Mouse (Mus musculus) liver, embryonic 16.5 days (tissue): ENCODE measurements around the gene Pxdc1. TPM values are rescaled to one million over a fixed set of nuclear protein-coding genes. Genes with fewer than 3 reads are reported as not detected.

Experiments used
- ATAC-seq: fragments of 200-750 bp; cut with Nextera tagmentation; 2 replicates; pipeline ENCODE4 v1.8.0; 2017; ENCODE audit warnings: low read depth, mild to moderate bottlenecking, moderate number of reproducible peaks, moderate library complexity
- H3K27ac ChIP-seq: fragments of 300-500 bp; sonication (generic); 2 replicates; pipeline ENCODE4 v1.5.1; 2014; ENCODE audit warnings: mild to moderate bottlenecking, low read length
- H3K27me3 ChIP-seq: fragments of 300-500 bp; sonication (generic); 2 replicates; pipeline ENCODE4 v1.6.1; 2014; ENCODE audit warnings: low read depth, low read length, mixed read lengths; ENCODE audit not compliant: control insufficient read depth, insufficient read depth
- H3K36me3 ChIP-seq: fragments of 300-500 bp; sonication (generic); 2 replicates; pipeline ENCODE4 v1.6.1; 2014; ENCODE audit warnings: mild to moderate bottlenecking; ENCODE audit not compliant: control insufficient read depth, insufficient read depth
- H3K4me1 ChIP-seq: fragments of 300-500 bp; sonication (generic); 2 replicates; pipeline ENCODE4 v1.6.1; 2014; ENCODE audit warnings: low read depth, low read length, mixed read lengths; ENCODE audit not compliant: control insufficient read depth
- H3K4me2 ChIP-seq: fragments of 300-500 bp; sonication (generic); 2 replicates; pipeline ENCODE4 v1.6.1; 2014; ENCODE audit warnings: low read depth, low read length, mixed read lengths
- H3K4me3 ChIP-seq: fragments of 300-500 bp; sonication (generic); 2 replicates; pipeline ENCODE4 v1.5.1; 2014; ENCODE audit warnings: low read depth, mild to moderate bottlenecking, low read length
- H3K9ac ChIP-seq: fragments of 300-500 bp; sonication (generic); 2 replicates; pipeline ENCODE4 v1.6.1; 2014; ENCODE audit warnings: low read depth, low read length
- H3K9me3 ChIP-seq: fragments of 300-500 bp; sonication (generic); replicated peaks from 2 replicates; pipeline ENCODE4 v1.6.1; 2016; ENCODE audit warnings: low read length; ENCODE audit not compliant: control insufficient read depth
- WGBS: fragments of 180-500 bp; shearing (Covaris S2); extraction: QIAGEN DNeasy Blood & Tissue Kit; methylation state at CpG from one replicate; pipeline ENCODE4 v1.1.7; 2014; ENCODE audit not compliant: insufficient replicate concordance; 5-methylcytosine and 5-hydroxymethylcytosine counted together
- polyA plus RNA-seq: library from polyadenylated mRNA; unstranded; fragments of >200 nt; fragmentation: Nextera tagmentation; extraction: Ambion mirVana; gene quantifications from 2 replicates; pipeline ENCODE4 v1.2.1, GENCODE M21; 2015

Pxdc1 gene
- polyA plus RNA-seq, 1 experiment from 2014 or later = 18.3 TPM

DNA sequence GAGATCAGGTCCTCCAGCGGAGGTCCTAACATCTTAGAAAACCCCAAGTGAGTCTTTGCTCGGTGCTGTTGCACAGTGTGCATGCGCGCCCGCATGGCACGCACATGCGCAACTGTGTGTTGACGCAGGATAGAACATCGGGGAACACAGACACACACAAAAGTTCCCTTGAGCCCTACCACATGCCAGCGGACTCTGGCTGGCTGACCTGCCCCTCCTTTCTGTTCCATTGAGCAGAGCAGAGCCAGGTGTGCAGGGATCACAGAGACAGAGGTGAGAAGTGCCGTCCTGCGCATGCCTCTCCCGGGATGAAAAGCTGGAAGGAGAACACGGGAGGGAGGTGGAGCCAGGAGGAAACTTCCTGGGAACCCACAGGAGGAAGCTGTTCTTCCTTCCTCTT, 8.9 kb downstream of the Pxdc1 start:
- Histone ChIP-seq H3K27ac (no peak overlapping the region), H3K27me3 (no peaks in the 10 kb centered on the region), H3K9ac (no peak overlapping the region), H3K4me1 (no peaks in the 10 kb centered on the region; the same call in none of the 2 replicates), H3K4me2 (no peak overlapping the region), H3K9me3 (no peaks in the 10 kb centered on the region), H3K4me3 (no peak overlapping the region), H3K36me3 (no peaks in the 10 kb centered on the region)
- WGBS = 69% methylated on average over 14 of the region's 14 CpGs
- no peak for ATAC-seq

DNA sequence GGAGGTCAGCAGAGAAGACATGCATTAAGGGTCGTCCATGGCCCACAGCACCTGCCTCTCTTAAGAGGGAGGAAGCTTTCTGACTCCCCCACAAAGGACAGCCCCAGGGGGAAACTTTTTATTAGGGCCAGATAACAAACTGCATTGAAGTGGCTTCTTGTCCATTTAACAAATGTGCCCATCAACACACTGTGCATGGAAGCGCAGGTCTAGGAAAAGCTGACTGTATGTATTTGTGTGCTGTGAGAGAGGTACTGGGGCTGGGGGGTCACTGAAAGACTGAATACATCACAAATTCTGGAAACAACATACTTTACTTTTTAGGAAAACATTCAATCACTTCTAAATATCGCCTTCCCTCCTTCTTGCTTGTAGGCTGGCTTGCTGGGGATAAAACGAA, 9.4 kb downstream of the Pxdc1 start:
- 64% methylated on average over 4 of the region's 4 CpGs for WGBS
- Histone ChIP-seq H3K27me3 (no peaks in the 10 kb centered on the region), H3K4me1 (no peaks in the 10 kb centered on the region; the same call in none of the 2 replicates), H3K9ac (no peak overlapping the region), H3K4me3 (no peak overlapping the region), H3K4me2 (no peak overlapping the region), H3K9me3 (no peaks in the 10 kb centered on the region), H3K27ac (no peak overlapping the region), H3K36me3 (no peaks in the 10 kb centered on the region; the same call in 1 of the 2 replicates)
- ATAC-seq = no peak

DNA sequence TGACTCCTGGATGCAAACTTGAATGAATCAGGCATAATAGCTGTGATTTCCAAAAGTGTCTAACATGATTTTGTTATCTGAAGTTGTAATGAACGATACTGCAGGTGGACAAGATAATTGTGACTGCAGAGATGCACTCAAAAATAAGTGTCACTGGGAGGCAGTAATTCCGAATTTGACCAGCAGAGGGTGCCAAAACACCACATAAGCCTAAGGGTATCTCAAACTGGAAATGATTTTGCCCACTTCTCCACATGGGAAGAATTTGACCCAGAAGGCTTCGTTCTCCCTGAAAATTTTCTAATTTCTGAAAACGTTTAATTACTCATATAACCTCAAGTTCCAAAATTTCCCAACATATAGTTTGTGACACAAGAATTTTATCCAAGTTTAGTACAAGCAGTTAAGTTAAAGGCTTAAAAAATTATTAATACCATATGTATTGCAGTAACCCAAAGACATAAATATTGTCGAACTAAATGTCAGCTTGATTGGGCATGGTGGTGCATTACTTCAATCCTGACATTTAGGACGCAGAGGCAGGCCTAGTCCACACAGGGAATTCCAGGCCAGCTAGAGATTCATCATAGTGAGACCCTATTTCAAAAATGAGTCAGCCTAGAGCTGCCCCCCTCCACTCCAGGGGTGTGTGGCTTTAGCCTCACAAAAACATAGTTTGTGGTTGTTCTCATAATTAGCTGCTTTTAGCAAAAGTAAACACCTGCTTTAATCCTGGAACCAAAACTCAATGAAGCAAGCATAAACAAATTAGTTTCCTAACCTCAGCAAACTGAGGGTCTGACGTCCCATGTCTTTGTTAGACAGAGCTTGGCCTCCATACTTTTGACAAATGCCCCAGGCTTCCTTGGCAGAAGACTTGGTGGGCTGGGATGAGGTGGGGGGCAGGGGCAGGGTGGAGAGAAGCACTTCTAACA, 10.1 kb downstream of the Pxdc1 start:
- Histone ChIP-seq H3K4me3 (no peak overlapping the region), H3K9ac (no peak overlapping the region), H3K9me3 (no peaks in the 10 kb centered on the region), H3K4me1 (no peaks in the 10 kb centered on the region; the same call in none of the 2 replicates), H3K4me2 (no peak overlapping the region), H3K36me3 (no peaks in the 10 kb centered on the region; the same call in 1 of the 2 replicates), H3K27ac (no peak overlapping the region), H3K27me3 (no peaks in the 10 kb centered on the region)
- WGBS = 25% methylated on average over 7 of the region's 7 CpGs
- ATAC-seq = no peak

DNA sequence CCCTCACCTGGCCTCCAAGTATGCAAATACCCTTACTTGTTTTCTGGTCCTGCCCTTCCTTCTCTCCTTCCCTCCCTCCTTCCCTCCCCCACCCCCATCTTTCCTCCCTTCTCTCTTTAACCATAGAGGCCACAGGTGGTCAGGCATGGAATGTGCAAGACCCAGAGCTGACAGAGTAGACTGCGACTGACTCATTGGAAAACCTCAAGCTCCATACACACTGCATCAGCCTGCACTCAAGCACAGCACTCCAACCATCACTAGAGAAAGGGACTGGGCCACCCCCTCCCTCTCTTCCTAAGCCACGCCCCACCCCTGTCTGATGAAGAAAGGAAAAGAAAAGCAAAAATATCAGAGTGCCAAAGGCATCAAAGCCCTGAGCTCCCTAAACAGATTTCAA, 12.2 kb downstream of the Pxdc1 start:
- WGBS = 41% methylated on average over 2 of the region's 2 CpGs
- H3K4me2 ChIP-seq = no peak overlapping the region
- no peaks in the 10 kb centered on the region; the same call in 1 of the 2 replicates for H3K4me1 ChIP-seq
- no peak overlapping the region for H3K4me3 ChIP-seq
- no peak for ATAC-seq
- H3K36me3 ChIP-seq = no peaks in the 10 kb centered on the region; the same call in 1 of the 2 replicates
- H3K27ac ChIP-seq = no peak overlapping the region
- no peaks in the 10 kb centered on the region for H3K9me3 ChIP-seq
- no peaks in the 10 kb centered on the region for H3K27me3 ChIP-seq
- no peak overlapping the region for H3K9ac ChIP-seq

DNA sequence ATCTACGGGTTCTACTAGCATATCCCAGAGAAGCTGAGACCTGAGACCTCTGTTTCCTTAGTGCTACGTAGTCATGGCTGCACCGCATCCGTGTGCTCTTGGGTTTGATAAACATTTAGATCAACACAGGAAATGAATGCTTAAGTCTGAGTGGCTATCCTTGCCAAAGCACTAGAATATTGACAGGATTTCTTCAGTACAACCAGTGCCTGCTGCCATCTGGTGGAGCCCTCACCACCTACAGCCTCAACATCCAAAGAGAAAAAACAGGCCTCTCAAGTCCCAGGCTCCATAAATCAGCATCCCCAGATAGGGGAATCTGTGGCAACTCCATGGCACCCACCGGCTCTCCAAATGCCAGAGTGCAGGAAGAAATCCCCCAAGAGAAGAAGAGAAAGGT, 17.3 kb downstream of the Pxdc1 start:
- Histone ChIP-seq H3K9ac (no peak overlapping the region), H3K4me3 (no peak overlapping the region), H3K27ac (no peak overlapping the region), H3K4me1 (no peaks in the 10 kb centered on the region), H3K36me3 (no peaks in the 10 kb centered on the region; the same call in 1 of the 2 replicates), H3K27me3 (no peaks in the 10 kb centered on the region), H3K4me2 (no peak overlapping the region), H3K9me3 (no peaks in the 10 kb centered on the region)
- ATAC-seq = no peak
- WGBS = 29% methylated on average over 5 of the region's 5 CpGs

DNA sequence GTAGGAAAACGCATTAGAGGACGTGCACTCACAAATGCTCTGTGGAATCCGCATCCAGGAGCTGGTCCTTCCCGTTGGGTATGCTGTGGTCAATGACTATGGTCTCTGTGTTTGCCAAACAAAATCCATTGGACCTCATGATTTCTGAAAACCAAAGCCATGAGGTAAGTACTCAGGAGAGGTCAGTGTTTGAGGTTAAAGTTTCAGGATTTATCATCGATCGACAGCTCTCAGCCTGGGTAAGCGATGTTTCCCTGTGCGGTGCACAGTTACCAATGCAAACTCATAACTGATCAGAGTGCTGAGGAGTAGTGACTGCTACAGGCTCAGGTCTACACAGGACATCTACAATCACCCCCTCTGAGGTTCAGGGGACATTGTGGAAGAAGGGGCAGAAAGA, 23.0 kb downstream of the Pxdc1 start:
- ATAC-seq = peak; percentile 74
- WGBS = 74% methylated on average over 8 of the region's 8 CpGs

DNA sequence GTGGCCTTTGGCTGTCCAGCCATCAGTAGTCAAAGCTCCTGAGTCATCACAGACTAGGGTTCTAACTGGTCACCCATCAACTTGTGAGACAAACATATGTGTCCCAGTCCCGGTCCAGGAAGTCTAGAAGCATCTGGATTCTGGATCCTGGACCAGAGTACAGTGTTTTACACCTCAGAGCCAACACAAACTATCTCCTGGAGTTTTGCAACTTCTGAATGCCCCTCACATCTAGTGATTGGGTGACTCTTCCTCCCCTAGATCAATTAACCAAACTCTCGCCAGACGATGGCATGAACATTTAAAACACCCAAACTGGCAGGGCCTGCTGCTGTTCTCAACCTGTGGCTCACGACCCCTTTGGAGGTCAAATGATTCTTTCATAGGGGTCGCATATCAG, 23.5 kb downstream of the Pxdc1 start:
- Histone ChIP-seq H3K36me3 (no peaks in the 10 kb centered on the region), H3K4me1 (no peaks in the 10 kb centered on the region; the same call in 1 of the 2 replicates), H3K27ac (no peak overlapping the region), H3K9ac (no peak overlapping the region), H3K4me3 (no peak overlapping the region), H3K9me3 (no peaks in the 10 kb centered on the region), H3K4me2 (no peak overlapping the region), H3K27me3 (no peaks in the 10 kb centered on the region)
- ATAC-seq = no peak
- WGBS = 63% methylated on average over 5 of the region's 5 CpGs

More for the DNA sequence above, 23.0 kb downstream of the Pxdc1 start:
- Histone ChIP-seq H3K9me3 (no peaks in the 10 kb centered on the region), H3K4me3 (no peak overlapping the region), H3K27me3 (no peaks in the 10 kb centered on the region), H3K36me3 (no peaks in the 10 kb centered on the region), H3K27ac (no peak overlapping the region), H3K4me1 (no peaks in the 10 kb centered on the region; the same call in 1 of the 2 replicates), H3K4me2 (no peak overlapping the region), H3K9ac (no peak overlapping the region)

DNA sequence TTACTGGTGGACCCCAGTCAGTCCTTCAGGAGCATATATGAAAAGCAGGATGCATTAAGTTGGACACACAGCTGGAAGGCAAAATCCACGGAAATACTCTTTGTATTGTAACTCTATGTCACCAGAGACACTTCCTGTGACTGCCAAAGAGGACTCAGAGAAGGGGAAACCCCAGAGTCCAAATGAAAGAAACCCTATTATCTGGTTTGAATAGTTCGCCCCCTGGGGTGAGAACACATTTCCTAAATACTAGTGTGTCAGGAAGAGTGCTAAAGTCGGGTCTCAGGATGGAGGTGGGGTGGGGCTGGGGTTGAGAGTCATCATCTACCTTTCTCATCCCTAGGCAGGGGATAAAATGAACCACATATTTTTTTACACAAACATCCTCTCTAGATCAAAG, 25.8 kb downstream of the Pxdc1 start:
- H3K9me3 ChIP-seq = no peaks in the 10 kb centered on the region
- no peak for ATAC-seq
- no peaks in the 10 kb centered on the region for H3K36me3 ChIP-seq
- H3K9ac ChIP-seq = no peak overlapping the region
- no peak overlapping the region for H3K4me2 ChIP-seq
- H3K27ac ChIP-seq = no peak overlapping the region
- 17% methylated on average over 3 of the region's 3 CpGs for WGBS
- no peaks in the 10 kb centered on the region for H3K27me3 ChIP-seq
- H3K4me1 ChIP-seq = no peaks in the 10 kb centered on the region; the same call in 1 of the 2 replicates
- H3K4me3 ChIP-seq = no peak overlapping the region

DNA sequence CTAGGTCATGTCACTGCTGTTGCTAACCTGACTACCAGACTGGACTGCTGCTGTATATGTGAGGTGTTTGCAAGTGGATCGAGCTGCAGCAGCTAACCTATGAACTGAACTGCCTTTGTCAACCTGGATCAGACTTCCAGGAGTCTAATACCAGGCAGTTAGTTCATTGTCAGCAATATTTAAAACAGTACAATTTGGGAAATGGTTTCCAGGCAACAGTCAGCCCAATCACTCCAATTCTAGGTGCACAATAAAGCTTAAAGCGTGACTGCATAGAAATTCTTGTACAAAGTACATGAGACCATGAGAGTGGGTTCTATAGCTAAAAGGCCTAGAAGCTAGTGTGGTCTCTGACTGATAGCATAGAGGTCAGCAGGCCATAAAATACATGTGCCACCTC, 28.9 kb downstream of the Pxdc1 start:
- no peak for ATAC-seq
- Histone ChIP-seq H3K9ac (no peak overlapping the region), H3K36me3 (no peaks in the 10 kb centered on the region), H3K4me3 (no peak overlapping the region), H3K27ac (no peak overlapping the region), H3K4me2 (no peak overlapping the region), H3K27me3 (no peaks in the 10 kb centered on the region), H3K4me1 (no peaks in the 10 kb centered on the region; the same call in 1 of the 2 replicates), H3K9me3 (no peaks in the 10 kb centered on the region)
- WGBS = 53% methylated on average over 2 of the region's 2 CpGs
